33 mouse cellular contexts compared by ENCODE assay signal in genomic region chr2:14102603-14103002, GRCm38 (mm10). TPM values are rescaled to one million over a fixed set of nuclear protein-coding genes. Genes with fewer than 3 reads are reported as not detected.
"Had no signal": no experiment of that assay in that cellular context is flagged by ENCODE, and none has a peak within 500 bp of the region (broad histone marks: within the 10 kb centered on the region; RNA-seq: fewer than 3 reads in every experiment).

No protein-coding gene starts in this region.

- H3K9me3 ChIP-seq: limb, embryonic 10.5 days; limb, embryonic 12.5 days; limb, embryonic 13.5 days; limb, embryonic 15.5 days; liver, embryonic 12.5 days; liver, embryonic 13.5 days; liver, embryonic 15.5 days; lung, embryonic 15.5 days; megakaryocyte, embryonic 14.5 days; midbrain, embryonic 10.5 days; midbrain, embryonic 12.5 days; midbrain, embryonic 13.5 days; midbrain, embryonic 15.5 days had no signal

- DNase-seq: left cerebral cortex, postnatal 4 days; liver; liver, embryonic 13.5 days; liver, postnatal 0 days; lung, adult 18-20 months; lung, adult 2 months; lung, embryonic 14.5 days; lung, postnatal 10 days; lung, postnatal 14 days; lung, postnatal 36 days; lung, postnatal 4 days; midbrain, embryonic 14.5 days had no signal

- H3K27ac ChIP-seq: left cerebral cortex, adult 2 months; limb, embryonic 10.5 days; limb, embryonic 12.5 days; limb, embryonic 13.5 days; limb, embryonic 15.5 days; liver, embryonic 12.5 days; liver, embryonic 13.5 days; liver, embryonic 14.5 days; liver, embryonic 15.5 days; lung, embryonic 15.5 days; macrophage; midbrain, embryonic 10.5 days; midbrain, embryonic 12.5 days; midbrain, embryonic 13.5 days; midbrain, embryonic 15.5 days had no signal

- H3K4me2 ChIP-seq: limb, embryonic 12.5 days; limb, embryonic 13.5 days; limb, embryonic 15.5 days; liver, embryonic 11.5 days; liver, embryonic 12.5 days; liver, embryonic 13.5 days; liver, embryonic 15.5 days; lung, embryonic 14.5 days; lung, embryonic 15.5 days; midbrain, embryonic 11.5 days; midbrain, embryonic 12.5 days; midbrain, embryonic 13.5 days; midbrain, embryonic 15.5 days had no signal

- H3K36me3 ChIP-seq: lung, embryonic 15.5 days had no signal

- H3K4me1 ChIP-seq: limb, embryonic 10.5 days; limb, embryonic 12.5 days; limb, embryonic 13.5 days; limb, embryonic 15.5 days; liver, embryonic 12.5 days; liver, embryonic 13.5 days; liver, embryonic 15.5 days; lung, embryonic 15.5 days; midbrain, embryonic 10.5 days; midbrain, embryonic 12.5 days; midbrain, embryonic 13.5 days; midbrain, embryonic 15.5 days had no signal

- H3K27me3 ChIP-seq: limb, embryonic 12.5 days; limb, embryonic 13.5 days; limb, embryonic 15.5 days; liver, embryonic 12.5 days; liver, embryonic 13.5 days; liver, embryonic 15.5 days; lung, embryonic 15.5 days; megakaryocyte, embryonic 14.5 days; midbrain, embryonic 12.5 days; midbrain, embryonic 13.5 days; midbrain, embryonic 15.5 days had no signal

- H3K9ac ChIP-seq: limb, embryonic 12.5 days; limb, embryonic 13.5 days; limb, embryonic 15.5 days; liver, embryonic 12.5 days; liver, embryonic 13.5 days; liver, embryonic 14.5 days; liver, embryonic 15.5 days; liver, postnatal 0 days; lung, embryonic 14.5 days; lung, embryonic 15.5 days; midbrain, embryonic 12.5 days; midbrain, embryonic 13.5 days; midbrain, embryonic 15.5 days had no signal

- ATAC-seq: liver, embryonic 12.5 days; liver, postnatal 0 days; lung, postnatal 0 days; midbrain, embryonic 13.5 days; midbrain, embryonic 15.5 days; midbrain, embryonic 16.5 days had no signal

- H3K4me3 ChIP-seq: left cerebral cortex, adult 2 months; limb, embryonic 10.5 days; limb, embryonic 12.5 days; limb, embryonic 13.5 days; limb, embryonic 15.5 days; liver, embryonic 12.5 days; liver, embryonic 13.5 days; liver, embryonic 15.5 days; lung, embryonic 15.5 days; megakaryocyte, embryonic 14.5 days; midbrain, embryonic 10.5 days; midbrain, embryonic 12.5 days; midbrain, embryonic 13.5 days; midbrain, embryonic 15.5 days; myocyte had no signal

RNA-seq across cellular contexts. Expression of gene Hacd1, which starts 46.7 kb away (rescaled TPM):
- total RNA-seq: monocyte, adult 5-6 weeks had no signal
